Mouse (Mus musculus): ENCODE measurements around the gene Sugt1. TPM values are rescaled to one million over a fixed set of nuclear protein-coding genes. Genes with fewer than 3 reads are reported as not detected.

The Sugt1 gene
- 0.12 and 0.28 TPM in 2 replicates for polyA plus RNA-seq (2012)

GRCm38 (mm10) chr14:79587139-79587851, at the start of gene Sugt1:
TSS of gene Sugt1 (plus strand) at chr14:79587691.
- TF ChIP-seq TAL1 (IDR thresholded peaks at IDR 0.05; ENCODE audit: low read length), result no peak
- no peak for TF ChIP-seq GATA1 (IDR thresholded peaks at IDR 0.05; ENCODE audit: low read length)

DNA sequence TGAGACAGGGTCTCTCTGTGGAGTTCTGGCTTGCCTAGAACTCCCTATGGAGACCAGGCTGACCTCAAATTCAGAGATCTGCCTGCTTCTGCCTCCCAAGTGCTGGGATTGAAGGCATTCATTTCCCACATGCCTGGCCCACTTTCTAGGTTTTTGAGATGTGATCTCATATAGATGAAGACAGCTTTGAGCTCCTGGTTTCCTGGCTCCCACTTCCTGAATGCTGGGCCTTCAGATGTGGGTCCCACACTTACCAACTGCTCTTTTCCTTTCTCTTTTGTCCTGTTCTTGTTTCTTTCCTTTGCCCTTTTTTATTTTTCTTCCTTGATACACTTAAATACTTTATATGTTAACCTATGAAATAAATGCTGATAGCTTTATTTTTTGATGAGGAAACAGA, 49.6 kb upstream of the Sugt1 start:
- Histone ChIP-seq H3K4me3 (replicated peaks) (peak overlapping the region; percentile 62), H3K4me1 (ENCODE audit: control insufficient read depth) (peaks cover 70% of the 10 kb centered on the region), H3K27me3 (ENCODE audit: control insufficient read depth) (no peaks in the 10 kb centered on the region), H3K36me3 (ENCODE audit: control insufficient read depth) (peaks cover 54% of the 10 kb centered on the region), H3K9me3 (ENCODE audit: control insufficient read depth, low read length) (no peaks in the 10 kb centered on the region)
- TF ChIP-seq GATA1 (IDR thresholded peaks at IDR 0.05; ENCODE audit: low read length), result no peak
- no peak for TF ChIP-seq TAL1 (IDR thresholded peaks at IDR 0.05; ENCODE audit: low read length)

More at GRCm38 (mm10) chr14:79587139-79587851, at the start of gene Sugt1:
- peaks cover 33% of the 10 kb centered on the region for H3K4me1 ChIP-seq (ENCODE audit: control insufficient read depth)
- H3K4me3 ChIP-seq (replicated peaks), result peak within 1 kb of the TSS; percentile 93
- H3K9me3 ChIP-seq (ENCODE audit: control insufficient read depth, low read length), result no peaks in the 10 kb centered on the region
- no peaks in the 10 kb centered on the region for H3K27me3 ChIP-seq (ENCODE audit: control insufficient read depth)
- peaks cover 21% of the 10 kb centered on the region for H3K36me3 ChIP-seq (ENCODE audit: control insufficient read depth)

GRCm38 (mm10) chr14:79541606-79542005, 45.9 kb upstream of the Sugt1 start:
- no peak overlapping the region for H3K4me3 ChIP-seq (replicated peaks)
- no peaks in the 10 kb centered on the region for H3K27me3 ChIP-seq (ENCODE audit: control insufficient read depth)
- TF ChIP-seq GATA1 (IDR thresholded peaks at IDR 0.05; ENCODE audit: low read length) (no peak), TAL1 (IDR thresholded peaks at IDR 0.05; ENCODE audit: low read length) (no peak)
- peaks cover 55% of the 10 kb centered on the region for H3K36me3 ChIP-seq (ENCODE audit: control insufficient read depth)
- no peaks in the 10 kb centered on the region for H3K9me3 ChIP-seq (ENCODE audit: control insufficient read depth, low read length)
- H3K4me1 ChIP-seq (ENCODE audit: control insufficient read depth), result peaks cover 39% of the 10 kb centered on the region

DNA sequence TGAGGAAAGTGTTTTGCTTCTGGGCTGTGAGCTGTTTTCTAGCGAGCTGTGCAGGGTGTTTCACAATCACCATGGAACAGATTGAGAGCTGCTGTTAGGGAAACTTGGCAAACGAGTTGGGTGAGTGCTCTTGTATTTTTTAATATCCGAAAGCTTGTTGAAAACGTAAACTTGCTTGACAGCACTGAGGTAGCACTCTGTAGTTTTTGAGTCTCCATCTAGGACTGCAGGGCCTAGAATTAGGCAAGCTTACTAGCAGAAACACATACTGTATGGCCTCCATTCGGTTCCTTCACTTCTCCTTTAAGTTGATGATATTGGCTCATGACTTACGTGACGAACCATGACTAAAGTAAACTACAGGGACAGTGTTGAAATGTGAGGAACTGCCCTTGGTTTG, 38.1 kb upstream of the Sugt1 start:
- Histone ChIP-seq H3K9me3 (ENCODE audit: control insufficient read depth, low read length) (no peaks in the 10 kb centered on the region), H3K36me3 (ENCODE audit: control insufficient read depth) (peaks cover 26% of the 10 kb centered on the region), H3K27me3 (ENCODE audit: control insufficient read depth) (no peaks in the 10 kb centered on the region), H3K4me1 (ENCODE audit: control insufficient read depth) (peaks cover 20% of the 10 kb centered on the region), H3K4me3 (replicated peaks) (no peak overlapping the region)
- TF ChIP-seq GATA1 (IDR thresholded peaks at IDR 0.05; ENCODE audit: low read length), result no peak
- TF ChIP-seq TAL1 (IDR thresholded peaks at IDR 0.05; ENCODE audit: low read length), result no peak

DNA sequence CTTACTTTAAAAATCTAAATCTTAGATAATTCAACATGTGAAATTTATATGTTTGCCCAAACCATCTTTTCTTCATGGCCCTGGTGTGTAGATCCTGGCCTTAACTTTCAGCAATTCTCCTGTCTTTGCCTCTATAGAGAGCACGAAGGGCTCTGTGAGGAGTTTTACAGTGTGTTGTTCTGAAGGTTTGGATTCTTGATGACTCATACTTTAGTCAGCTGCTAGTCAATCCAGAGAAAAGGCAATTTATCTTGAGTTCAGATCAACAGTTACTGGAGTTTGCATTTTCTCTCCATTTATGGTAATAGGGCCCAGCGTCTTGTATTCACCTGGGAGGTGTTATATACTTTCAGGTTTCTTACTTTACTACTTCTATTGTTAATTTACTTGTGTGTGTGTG, 35.6 kb upstream of the Sugt1 start:
- no peak for TF ChIP-seq TAL1 (IDR thresholded peaks at IDR 0.05; ENCODE audit: low read length)
- TF ChIP-seq GATA1 (IDR thresholded peaks at IDR 0.05; ENCODE audit: low read length), result no peak
- H3K36me3 ChIP-seq (ENCODE audit: control insufficient read depth), result peaks cover 30% of the 10 kb centered on the region

DNA sequence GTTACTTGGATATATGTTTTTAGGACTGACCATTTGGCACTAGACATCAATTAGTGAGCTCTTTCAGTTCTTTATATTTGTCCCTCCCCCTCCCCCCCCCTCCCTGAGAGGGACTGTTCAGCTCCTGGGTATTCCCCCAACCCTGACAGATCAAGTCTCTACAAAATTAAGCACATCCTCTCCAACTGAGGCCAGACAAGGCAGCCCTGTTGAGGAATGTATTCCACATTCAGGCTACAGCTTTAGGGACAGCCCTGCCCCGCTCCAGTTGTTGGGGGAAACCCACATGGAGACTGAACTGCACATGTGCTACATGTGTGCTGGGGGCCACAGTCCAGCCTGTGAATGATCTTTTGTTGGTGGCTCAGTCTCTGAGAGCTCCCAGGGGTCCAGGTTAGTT, 34.6 kb upstream of the Sugt1 start:
- H3K27me3 ChIP-seq (ENCODE audit: control insufficient read depth), result no peaks in the 10 kb centered on the region
- TF ChIP-seq GATA1 (IDR thresholded peaks at IDR 0.05; ENCODE audit: low read length) (no peak), TAL1 (IDR thresholded peaks at IDR 0.05; ENCODE audit: low read length) (no peak)
- H3K4me3 ChIP-seq (replicated peaks), result no peak overlapping the region
- no peaks in the 10 kb centered on the region for H3K9me3 ChIP-seq (ENCODE audit: control insufficient read depth, low read length)
- peaks cover 16% of the 10 kb centered on the region for H3K4me1 ChIP-seq (ENCODE audit: control insufficient read depth)
- H3K36me3 ChIP-seq (ENCODE audit: control insufficient read depth), result peaks cover 32% of the 10 kb centered on the region

More for the DNA sequence above, 35.6 kb upstream of the Sugt1 start:
- no peaks in the 10 kb centered on the region for H3K27me3 ChIP-seq (ENCODE audit: control insufficient read depth)
- H3K4me3 ChIP-seq (replicated peaks), result no peak overlapping the region
- peaks cover 14% of the 10 kb centered on the region for H3K4me1 ChIP-seq (ENCODE audit: control insufficient read depth)
- H3K9me3 ChIP-seq (ENCODE audit: control insufficient read depth, low read length), result no peaks in the 10 kb centered on the region

DNA sequence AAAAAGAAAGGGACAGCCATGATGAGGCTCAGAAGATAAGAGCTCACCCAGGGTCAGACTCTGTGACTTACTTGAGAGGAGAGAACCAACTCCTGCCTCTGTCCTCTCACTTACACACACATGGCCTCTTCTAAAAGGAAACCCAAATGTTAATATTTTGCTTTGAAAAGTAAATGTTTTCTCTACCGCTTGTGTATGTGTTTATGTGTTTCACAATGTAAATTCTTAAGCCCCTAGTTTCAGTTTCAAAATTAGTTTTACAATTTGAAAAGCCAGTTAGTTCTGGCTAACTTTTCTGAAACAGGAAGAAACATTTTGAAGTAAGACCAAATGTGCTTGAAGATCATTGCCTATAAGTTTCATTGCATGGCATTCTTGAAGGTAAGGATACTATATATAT, 29.7 kb upstream of the Sugt1 start:
- H3K36me3 ChIP-seq (ENCODE audit: control insufficient read depth), result peaks cover 61% of the 10 kb centered on the region
- TF ChIP-seq TAL1 (IDR thresholded peaks at IDR 0.05; ENCODE audit: low read length) (no peak), GATA1 (IDR thresholded peaks at IDR 0.05; ENCODE audit: low read length) (no peak)
- peaks cover 10% of the 10 kb centered on the region for H3K4me1 ChIP-seq (ENCODE audit: control insufficient read depth)
- H3K27me3 ChIP-seq (ENCODE audit: control insufficient read depth), result no peaks in the 10 kb centered on the region
- no peak overlapping the region for H3K4me3 ChIP-seq (replicated peaks)
- no peaks in the 10 kb centered on the region for H3K9me3 ChIP-seq (ENCODE audit: control insufficient read depth, low read length)

- H3K4me1 ChIP-seq (ENCODE audit: control insufficient read depth), result peaks cover 5% of the 10 kb centered on the region
- no peaks in the 10 kb centered on the region for H3K9me3 ChIP-seq (ENCODE audit: control insufficient read depth, low read length)
- no peak for TF ChIP-seq GATA1 (IDR thresholded peaks at IDR 0.05; ENCODE audit: low read length)
- TF ChIP-seq TAL1 (IDR thresholded peaks at IDR 0.05; ENCODE audit: low read length), result no peak
- H3K27me3 ChIP-seq (ENCODE audit: control insufficient read depth), result no peaks in the 10 kb centered on the region
- peaks cover 85% of the 10 kb centered on the region for H3K36me3 ChIP-seq (ENCODE audit: control insufficient read depth)
- no peak overlapping the region for H3K4me3 ChIP-seq (replicated peaks)
These were observed 24.7 kb upstream of the Sugt1 start for GRCm38 (mm10) chr14:79562745-79563144.

DNA sequence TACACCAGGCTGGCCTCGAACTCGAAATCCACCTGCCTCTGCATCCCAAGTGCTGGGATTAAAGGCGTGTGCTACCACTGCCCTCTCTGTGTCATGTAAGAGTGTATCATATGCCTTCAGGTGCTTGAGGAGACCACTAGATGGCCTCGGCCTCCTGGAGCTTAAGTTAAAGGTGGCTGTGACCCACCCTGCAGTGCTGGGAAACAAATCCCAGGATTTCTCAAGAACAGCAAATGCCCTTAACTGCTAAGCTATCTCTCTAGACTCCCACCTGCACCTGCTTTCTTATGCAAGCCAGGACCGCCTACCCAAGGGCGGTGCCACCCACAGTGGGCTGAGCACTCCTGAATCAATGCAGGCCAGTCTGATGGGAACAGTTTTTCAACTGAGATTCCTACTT, 22.7 kb upstream of the Sugt1 start:
- TF ChIP-seq TAL1 (IDR thresholded peaks at IDR 0.05; ENCODE audit: low read length) (no peak), GATA1 (IDR thresholded peaks at IDR 0.05; ENCODE audit: low read length) (no peak)
- Histone ChIP-seq H3K9me3 (ENCODE audit: control insufficient read depth, low read length) (no peaks in the 10 kb centered on the region), H3K27me3 (ENCODE audit: control insufficient read depth) (no peaks in the 10 kb centered on the region), H3K4me1 (ENCODE audit: control insufficient read depth) (peaks cover 4% of the 10 kb centered on the region), H3K36me3 (ENCODE audit: control insufficient read depth) (peaks cover 95% of the 10 kb centered on the region), H3K4me3 (replicated peaks) (no peak overlapping the region)
